Mouse (Mus musculus) thymus, postnatal 25 days (tissue): ENCODE data around the gene Fam50b.

Source experiments
- DNase-seq: peaks from one replicate; pipeline ENCODE4 v3.0.0; 2022

Fam50b gene

DNA sequence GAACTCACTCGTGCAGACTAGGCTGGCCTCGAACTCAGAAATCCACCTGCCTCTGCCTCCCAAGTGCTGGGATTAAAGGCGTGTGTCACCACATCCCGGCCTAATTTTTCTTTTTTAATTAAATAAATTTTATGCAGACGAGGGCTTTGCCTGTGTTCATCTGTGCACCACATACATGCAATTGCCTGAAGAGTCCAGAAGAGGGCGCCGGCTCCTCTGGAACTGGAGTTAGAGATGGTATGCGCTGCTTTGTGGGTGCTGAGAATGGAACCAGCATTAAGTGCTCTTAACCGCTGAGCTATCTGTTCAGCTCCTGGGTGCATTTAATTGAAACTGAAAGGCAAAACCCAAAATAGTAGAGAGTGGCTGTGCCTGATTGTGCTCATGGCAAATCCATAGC lies 6.6 kb downstream of the Fam50b start:
- DNase-seq, result no peak

DNA sequence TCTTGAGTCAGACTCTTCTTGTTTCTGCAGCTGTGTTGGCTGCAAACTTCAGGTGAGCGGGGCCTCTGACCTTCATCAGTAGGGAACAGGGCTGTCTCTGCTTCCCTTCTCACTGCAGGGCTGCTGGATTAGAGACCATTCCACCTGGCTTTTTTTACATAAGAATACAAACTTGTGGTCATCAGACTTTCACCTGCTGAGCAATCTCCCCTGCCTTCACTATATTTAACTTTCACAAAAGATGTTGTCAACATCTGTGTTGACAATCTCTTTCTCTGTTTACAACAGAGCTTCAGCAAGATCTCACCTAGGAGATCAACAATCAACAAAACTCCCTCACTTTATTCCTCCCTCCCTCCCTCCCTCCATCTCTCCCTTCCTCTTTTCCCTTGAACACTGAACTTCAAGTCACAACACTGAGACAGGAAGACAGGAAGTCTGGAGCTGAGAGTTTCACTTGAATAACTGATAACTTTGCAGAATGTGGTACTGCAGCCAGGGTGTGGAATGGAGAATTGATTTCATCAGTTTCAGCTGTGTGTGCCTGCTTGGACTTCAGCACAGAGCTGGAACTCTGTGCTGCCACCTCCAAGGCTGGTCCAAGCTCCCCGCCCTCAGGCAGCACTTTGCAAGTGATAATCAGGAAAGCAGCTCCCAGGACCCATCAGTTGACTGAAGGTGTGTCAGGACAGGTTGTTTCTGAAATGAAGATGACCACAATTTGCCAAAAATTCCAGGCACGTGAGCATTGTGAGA lies 7.3 kb downstream of the Fam50b start:
- DNase-seq, result no peak

GRCm38 (mm10) chr13:34746811-34747210 lies 12.2 kb downstream of the Fam50b start:
- no peak for DNase-seq

- no peak for DNase-seq
Observed at GRCm38 (mm10) chr13:34748530-34748929, 13.9 kb downstream of the Fam50b start.

GRCm38 (mm10) chr13:34759202-34759601 lies 24.6 kb downstream of the Fam50b start:
- no peak for DNase-seq

DNA sequence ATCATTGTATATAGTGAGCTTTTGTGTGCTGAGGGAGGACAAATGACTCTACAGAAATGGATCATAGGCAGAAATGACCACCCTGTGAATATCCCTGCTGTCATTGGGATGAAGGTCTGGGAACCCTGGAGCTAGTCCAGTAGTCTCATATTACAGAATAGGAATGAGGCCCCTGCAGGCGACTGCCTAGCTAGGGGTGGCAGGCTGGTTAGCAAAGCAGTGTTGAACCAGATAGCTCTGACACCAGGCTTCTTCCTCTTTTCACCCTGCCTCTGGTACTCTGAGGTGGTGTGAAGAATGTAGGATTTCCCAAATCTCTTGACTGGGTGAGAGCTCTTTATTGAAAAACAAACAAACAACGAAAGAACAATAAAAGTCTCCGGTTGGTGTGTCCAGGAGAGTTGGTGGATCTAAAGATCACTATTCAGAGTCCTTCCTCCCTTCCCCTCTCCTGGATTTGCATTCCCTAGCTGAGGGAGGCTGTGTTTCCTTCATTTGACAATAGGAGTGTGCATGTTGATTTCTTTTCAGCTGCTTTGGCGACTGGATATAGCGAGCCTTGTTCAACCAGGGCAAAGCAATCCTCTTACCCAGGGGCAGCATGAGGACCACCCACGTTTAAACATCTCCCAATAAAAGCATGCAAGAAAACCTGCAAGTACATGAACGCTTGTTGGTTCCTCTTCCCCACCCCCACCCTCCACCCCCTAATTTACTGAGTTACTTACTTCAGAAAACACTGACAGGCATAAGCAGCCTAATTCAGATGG lies 26.1 kb downstream of the Fam50b start:
- no peak for DNase-seq

GRCm38 (mm10) chr13:34762136-34762535 lies 27.5 kb downstream of the Fam50b start:
- no peak for DNase-seq

- no peak for DNase-seq
Observed at GRCm38 (mm10) chr13:34762865-34763264, 28.2 kb downstream of the Fam50b start.

GRCm38 (mm10) chr13:34765269-34765668 lies 30.6 kb downstream of the Fam50b start:
- DNase-seq, result no peak

DNA sequence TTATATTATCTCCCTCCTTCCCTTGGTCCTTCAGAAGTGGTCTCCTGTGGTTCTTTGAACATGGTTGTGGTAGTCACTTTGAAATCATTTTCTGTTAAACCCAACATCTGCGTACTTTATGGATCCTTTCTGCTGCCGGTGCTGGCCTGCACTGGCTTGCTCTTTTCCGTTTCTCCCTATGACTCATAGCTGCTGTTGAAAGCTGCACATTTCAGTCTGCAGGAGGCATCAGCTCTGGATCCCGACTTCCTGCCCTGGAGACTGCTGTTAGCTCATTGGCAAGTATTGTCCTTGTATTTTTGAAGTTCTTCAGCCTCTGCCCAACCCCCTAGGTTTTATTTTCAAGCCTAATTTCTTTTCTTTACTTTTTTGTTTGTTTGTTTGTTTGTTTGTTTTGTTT lies 31.9 kb downstream of the Fam50b start:
- DNase-seq, result no peak

GRCm38 (mm10) chr13:34767527-34768292 lies 33.1 kb downstream of the Fam50b start:
- no peak for DNase-seq

GRCm38 (mm10) chr13:34776767-34777166 lies 42.1 kb downstream of the Fam50b start:
- no peak for DNase-seq

DNA sequence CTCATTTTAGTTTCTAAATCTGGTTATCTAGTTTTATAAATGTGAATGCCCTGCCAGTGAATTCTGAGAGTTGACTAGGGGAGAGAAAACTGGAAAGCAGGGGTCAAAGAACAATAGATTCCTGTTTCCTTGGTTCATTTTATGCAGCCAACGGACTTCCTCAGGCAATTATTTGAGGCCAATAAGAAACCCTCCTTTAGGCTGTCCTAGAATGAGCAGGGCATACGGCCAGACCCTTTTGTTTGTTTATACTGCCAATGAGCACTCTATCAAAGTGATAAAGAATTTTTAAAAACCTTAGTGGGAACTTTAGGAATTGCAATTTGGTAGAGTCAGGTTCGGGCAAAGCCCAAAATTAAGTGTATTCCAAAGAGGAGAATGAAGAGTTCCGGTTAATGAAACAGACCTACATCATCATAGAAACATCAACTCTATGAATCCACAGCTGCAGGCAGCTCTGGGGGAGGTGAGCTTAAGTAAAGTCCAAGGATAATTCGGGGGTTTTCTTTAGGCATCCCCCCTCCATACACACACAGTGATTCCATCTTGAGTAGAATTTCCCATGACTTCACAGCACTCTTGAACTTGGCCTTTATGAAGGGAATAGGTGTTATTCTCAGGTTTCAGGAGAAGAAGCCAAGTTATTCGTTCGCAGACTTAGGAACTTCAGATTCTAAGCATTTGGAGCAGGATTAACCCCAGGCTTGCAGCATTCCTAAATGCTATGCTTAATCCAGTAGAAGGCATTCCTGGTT lies 46.4 kb downstream of the Fam50b start:
- no peak for DNase-seq

DNA sequence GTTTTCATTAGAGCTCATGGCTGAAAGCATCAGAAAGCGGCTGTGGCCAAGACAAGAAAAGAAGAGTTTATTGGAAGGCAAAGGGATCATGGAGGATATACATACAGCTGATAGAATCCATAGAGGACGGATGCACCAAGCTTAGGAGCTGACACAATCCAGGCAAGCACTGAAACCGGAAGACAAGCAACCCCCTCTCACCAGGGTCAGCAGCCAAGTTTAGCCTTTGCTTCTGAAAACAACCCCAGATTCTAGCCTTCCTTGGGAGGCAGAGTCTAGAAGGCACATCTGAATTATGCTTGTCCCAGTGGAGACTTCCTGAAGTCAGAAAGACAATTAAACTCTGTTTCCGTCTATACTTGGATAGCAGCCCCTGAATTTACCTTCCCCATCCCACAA lies 47.0 kb downstream of the Fam50b start:
- DNase-seq, result no peak

DNA sequence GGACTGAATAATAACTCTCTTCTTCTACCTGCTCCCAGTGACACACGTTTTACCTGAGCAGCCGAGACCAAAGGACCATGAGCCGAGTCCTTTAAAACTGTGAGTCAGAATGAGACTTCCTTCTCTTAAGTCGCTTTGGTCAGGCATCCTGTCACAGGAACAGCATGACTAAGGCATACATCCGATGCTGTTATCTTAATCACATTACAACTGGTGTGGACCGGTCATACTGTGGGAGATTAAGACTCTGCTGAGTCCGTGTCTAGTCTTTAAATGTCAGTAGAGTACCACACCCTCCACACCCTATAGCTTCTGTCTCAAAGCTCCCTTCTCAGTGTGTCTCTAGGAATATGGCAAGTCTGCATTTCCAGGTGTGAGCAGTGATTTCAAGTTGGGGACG lies 50.2 kb downstream of the Fam50b start:
- DNase-seq, result no peak

DNA sequence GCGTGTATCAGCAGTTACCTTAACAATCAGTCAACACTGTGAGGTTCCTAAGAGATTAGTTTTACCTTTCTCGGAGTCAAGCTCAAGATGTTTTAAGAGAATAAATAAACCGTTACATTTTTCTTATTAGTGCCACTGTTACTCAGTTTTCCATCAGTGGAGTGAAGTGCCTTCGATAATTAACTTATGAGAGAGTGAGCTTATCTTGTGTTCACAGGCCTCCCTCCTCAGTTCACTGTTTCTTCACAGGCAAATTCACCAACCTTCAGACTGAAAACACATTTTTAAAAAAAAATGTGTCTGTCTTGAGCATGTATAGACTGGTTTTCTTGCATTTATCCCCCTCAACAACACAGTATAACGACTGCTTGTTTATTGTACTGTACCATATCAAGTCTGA lies 52.0 kb downstream of the Fam50b start:
- DNase-seq, result no peak

DNA sequence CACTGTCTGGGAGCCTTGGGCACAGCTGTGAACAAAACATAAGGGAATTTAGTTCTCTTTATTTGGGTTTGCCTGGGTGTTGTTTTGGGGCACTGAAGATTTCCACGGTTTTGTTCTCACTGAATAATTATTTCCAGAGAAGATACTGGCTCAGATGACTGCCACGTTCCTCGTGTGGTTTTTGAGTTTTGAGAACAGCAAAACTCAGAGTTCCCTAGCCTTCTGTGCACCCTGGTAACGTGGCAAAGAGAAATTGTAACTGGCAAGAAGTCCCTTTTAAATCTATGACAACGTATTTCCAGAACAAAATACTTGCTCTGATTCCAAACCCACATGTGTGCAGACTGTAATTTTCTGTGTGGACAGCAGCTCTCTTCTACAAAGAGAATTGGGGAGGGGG lies 52.9 kb downstream of the Fam50b start:
- DNase-seq, result no peak

DNA sequence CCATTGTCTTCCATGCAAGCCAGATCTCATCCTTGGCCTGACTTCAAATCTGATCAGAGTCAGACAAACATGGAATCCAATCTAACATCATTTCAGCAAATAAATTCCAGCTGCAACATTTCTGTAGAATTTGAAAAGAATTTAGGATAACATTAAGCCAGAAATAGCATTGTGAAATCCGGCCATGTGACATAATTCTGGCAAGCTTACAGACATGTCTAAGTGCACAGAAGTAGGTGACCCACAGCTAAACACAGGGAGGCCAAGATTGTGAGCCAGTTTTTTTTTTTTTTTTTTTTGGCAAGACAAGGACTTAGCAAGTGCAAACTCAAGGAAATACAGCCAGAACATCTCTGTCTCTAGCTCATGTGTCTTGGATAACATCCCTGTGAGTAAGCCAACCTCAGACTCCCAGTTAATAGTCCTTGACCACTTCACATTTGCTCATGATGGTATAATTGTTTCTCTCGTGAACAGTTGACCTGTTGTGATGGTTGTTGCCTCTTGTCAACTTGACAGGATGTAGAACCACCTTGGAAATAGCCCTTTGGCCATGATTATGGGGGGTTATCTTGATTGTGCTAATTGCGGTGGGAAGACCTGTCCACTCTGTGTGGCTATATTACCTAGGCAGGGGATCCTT lies 54.6 kb downstream of the Fam50b start:
- no peak for DNase-seq

DNA sequence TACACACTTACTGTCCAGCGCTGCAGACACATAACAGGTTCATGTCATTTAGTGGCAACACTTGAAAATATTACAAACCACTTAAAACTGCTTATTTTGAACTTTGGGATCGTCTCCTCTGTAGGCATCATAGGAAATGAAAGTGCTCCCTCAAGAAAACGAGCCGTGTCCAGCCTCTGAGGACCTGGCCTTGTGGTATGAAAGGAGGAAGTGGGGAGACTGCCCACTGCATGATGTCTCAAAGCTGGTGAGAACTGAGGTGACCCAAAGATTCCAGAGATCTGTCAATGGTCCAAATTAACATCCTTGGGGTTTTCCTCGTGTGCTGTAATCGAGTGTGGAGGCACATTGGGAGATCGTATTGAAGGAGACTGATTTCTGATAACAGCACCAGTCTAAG lies 58.4 kb downstream of the Fam50b start:
- no peak for DNase-seq

- DNase-seq, result peak; percentile 47
Observed at GRCm38 (mm10) chr13:34793816-34794215, 59.2 kb downstream of the Fam50b start.

- no peak for DNase-seq
Observed at GRCm38 (mm10) chr13:34794426-34794825, 59.8 kb downstream of the Fam50b start.
